Mouse (Mus musculus) brain, embryonic 14.5 days (tissue): Measurements from ENCODE around the gene Mark4.

Experiments
- CTCF ChIP-seq: fragments of 200-500 bp; IDR thresholded peaks from 2 replicates; pipeline ENCODE4 v1.5.1; 2012; ENCODE audit warnings: inconsistent platforms, mild to moderate bottlenecking, moderate library complexity, borderline replicate concordance; ENCODE audit not compliant: insufficient read depth, insufficient read length; ENCODE audit errors: extremely low read depth
- POLR2A ChIP-seq: fragments of 200-500 bp; IDR thresholded peaks from 2 replicates; pipeline ENCODE4 v1.6.1; 2012; ENCODE audit warnings: mild to moderate bottlenecking, inconsistent platforms, borderline replicate concordance; ENCODE audit not compliant: poor library complexity, insufficient read depth, insufficient read length, severe bottlenecking; ENCODE audit errors: extremely low read depth

DNA sequence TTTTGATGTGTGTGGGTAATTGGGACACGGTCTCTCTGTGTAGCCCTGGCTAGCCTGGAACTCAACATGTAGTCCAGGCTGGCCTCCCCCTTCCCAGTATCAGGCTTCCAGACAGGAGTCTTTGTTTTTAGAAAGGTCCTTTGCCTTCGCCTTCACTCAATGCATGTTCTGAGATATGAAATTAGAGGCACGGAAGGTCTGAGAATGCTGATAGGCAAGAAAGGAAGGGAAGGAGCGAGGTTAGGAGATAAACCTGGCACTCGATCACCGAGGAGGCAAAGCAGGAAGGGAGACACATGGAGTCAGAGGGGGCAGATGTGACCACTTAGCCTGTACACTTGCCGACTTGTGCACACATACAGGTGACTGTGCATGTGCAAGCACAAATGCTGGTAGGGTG, 27.9 kb upstream of the Mark4 start:
- TF ChIP-seq POLR2A: no peak
- TF ChIP-seq CTCF: no peak
